ENCODE assay signal across 8 mouse cellular contexts in the genomic region with DNA sequence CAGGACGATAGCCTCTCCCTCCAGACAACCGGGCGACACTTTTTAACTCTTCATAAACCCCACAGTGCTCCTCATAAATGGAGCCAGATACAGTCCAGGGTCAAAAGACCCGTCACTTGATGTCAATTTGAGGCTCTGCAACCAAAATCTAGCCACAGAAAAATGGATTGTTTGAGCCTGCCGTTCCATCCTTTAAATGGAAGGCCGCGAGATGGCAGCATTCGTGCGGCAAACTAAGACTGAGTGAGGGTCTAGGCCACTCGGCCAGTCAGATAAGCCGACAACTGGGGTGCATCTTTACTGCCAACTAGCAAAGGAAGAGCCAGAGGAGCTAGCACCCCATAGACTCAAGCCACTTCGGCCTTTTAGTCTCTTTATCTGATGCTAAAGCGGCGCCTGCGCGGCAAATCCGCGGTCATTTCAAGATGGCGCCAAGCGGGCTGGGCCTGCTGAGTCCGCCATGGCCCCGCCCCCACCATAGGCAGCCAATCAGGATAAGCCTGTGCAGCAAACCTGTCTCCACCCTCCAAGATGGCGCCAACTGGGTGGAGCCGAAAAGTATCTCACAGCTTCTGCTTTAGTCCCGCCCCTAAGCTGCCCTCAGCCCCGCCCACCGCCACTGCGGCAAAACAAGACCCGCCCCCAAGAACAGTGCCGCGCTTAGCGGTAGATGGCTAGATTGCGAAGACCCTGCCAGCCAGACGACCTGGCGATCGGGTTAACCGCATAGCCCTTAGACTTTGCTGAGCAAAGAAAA. TPM values are rescaled to one million over a fixed set of nuclear protein-coding genes. Genes with fewer than 3 reads are reported as not detected.
DNase-seq lines count a peak whose midpoint lies in the region; ATAC-seq and TF ChIP-seq lines count a peak whose summit lies in the region.

No protein-coding gene starts in this region.

- no peaks in the 10 kb centered on the region for H3K36me3 ChIP-seq in ES-E14 (ENCODE audit: control insufficient read depth, insufficient read depth, low read length, poor library complexity, severe bottlenecking)
- H3K36me3 ChIP-seq in forebrain, embryonic 14.5 days (ENCODE audit: control insufficient read depth, insufficient read depth, low read length), result peaks cover 12% of the 10 kb centered on the region
- 0 out of 2 replicates have a peak, but pooled peaks cover 16% of the 10 kb centered on the region for H3K36me3 ChIP-seq in heart, postnatal 0 days (replicated peaks; ENCODE audit: control insufficient read depth, insufficient read depth, low read length)
- H3K36me3 ChIP-seq in liver, embryonic 14.5 days (replicated peaks; ENCODE audit: control insufficient read depth, insufficient read depth, low read depth), result no peaks in the 10 kb centered on the region; the same call in 1 of the 2 replicates
- no peaks in the 10 kb centered on the region; the same call in 1 of the 2 replicates for H3K36me3 ChIP-seq in neural tube, embryonic 11.5 days (ENCODE audit: control insufficient read depth, insufficient read depth, low read length)

- DNase-seq in ES-E14 (ENCODE audit: low read depth, low spot score), result peak; percentile 83
- DNase-seq in cerebellum, adult 11 months, result peak; percentile 95
- DNase-seq in forebrain, embryonic 14.5 days (ENCODE audit: low spot score), result peak; percentile 97
- peak; percentile 92 for DNase-seq in heart, postnatal 0 days (ENCODE audit: low spot score)
- peak; percentile 98 for DNase-seq in kidney, postnatal 36 days
- peak; percentile 76 to 84 (median 79) for DNase-seq in liver, embryonic 14.5 days (ENCODE audit: low read depth in 3 of 3, low spot score in 3 of 3)
- peak; percentile 92 for DNase-seq in neural tube, embryonic 11.5 days (ENCODE audit: low spot score)
- DNase-seq in testis, postnatal 10 days (ENCODE audit: low spot score), result peak; percentile 98

- 58% methylated on average over 37 of the region's 37 CpGs for WGBS in forebrain, embryonic 14.5 days
- 52% methylated on average over 37 of the region's 37 CpGs for WGBS in heart, postnatal 0 days
- WGBS in liver, embryonic 14.5 days (ENCODE audit: insufficient replicate concordance), result 44% methylated on average over 37 of the region's 37 CpGs
- WGBS in neural tube, embryonic 11.5 days, result 51% methylated on average over 37 of the region's 37 CpGs

- in situ Hi-C loops in ES-E14 (cut with MboI; ENCODE audit: low sequenced_read_pairs in 2 of 2, unreplicated experiment in 2 of 2), result loop anchor here (10.0 to 25.0 kb wide), 2 partner anchors 142 to 144 kb away; no protein-coding TSS in a partner anchor

- no peaks in the 10 kb centered on the region for H3K27me3 ChIP-seq in forebrain, embryonic 14.5 days (replicated peaks; ENCODE audit: control insufficient read depth, insufficient read depth, low read length)
- H3K27me3 ChIP-seq in heart, postnatal 0 days (ENCODE audit: control insufficient read depth, insufficient read depth, low read length), result no peaks in the 10 kb centered on the region
- peaks cover 3% of the 10 kb centered on the region; the same call in 1 of the 2 replicates for H3K27me3 ChIP-seq in liver, embryonic 14.5 days (ENCODE audit: control insufficient read depth, insufficient read depth, low read length)
- no peaks in the 10 kb centered on the region for H3K27me3 ChIP-seq in neural tube, embryonic 11.5 days (ENCODE audit: control insufficient read depth, insufficient read depth, low read length)

- peak overlapping the region; percentile 64 for H3K4me2 ChIP-seq in forebrain, embryonic 14.5 days (ENCODE audit: low read length)
- peak overlapping the region; percentile 64 for H3K4me2 ChIP-seq in heart, postnatal 0 days (ENCODE audit: low read depth, low read length)
- peak overlapping the region; percentile 59 for H3K4me2 ChIP-seq in liver, embryonic 14.5 days (ENCODE audit: low read depth)
- peak overlapping the region; percentile 41 for H3K4me2 ChIP-seq in neural tube, embryonic 11.5 days (ENCODE audit: low read depth)

- H3K27ac ChIP-seq in ES-E14 (ENCODE audit: insufficient read depth, low read depth, low read length, poor library complexity, severe bottlenecking), result peak overlapping the region; percentile 82
- H3K27ac ChIP-seq in forebrain, embryonic 14.5 days (ENCODE audit: low read depth, low read length), result peak overlapping the region; percentile 97
- H3K27ac ChIP-seq in heart, postnatal 0 days (ENCODE audit: low read depth), result peak overlapping the region; percentile 94
- peak overlapping the region; percentile 61 for H3K27ac ChIP-seq in liver, embryonic 14.5 days
- H3K27ac ChIP-seq in neural tube, embryonic 11.5 days (ENCODE audit: low read depth, low read length), result peak overlapping the region; percentile 85

- peak overlapping the region; percentile 73 to 78 for H3K4me3 ChIP-seq in ES-E14 (ENCODE audit: insufficient read depth in 1 of 2, low read depth in 1 of 2, low read length in 2 of 2, poor library complexity in 1 of 2, severe bottlenecking in 1 of 2)
- peak overlapping the region; percentile 56 for H3K4me3 ChIP-seq in forebrain, embryonic 14.5 days (ENCODE audit: low read depth, low read length)
- H3K4me3 ChIP-seq in heart, postnatal 0 days (ENCODE audit: low read depth, low read length), result peak overlapping the region; percentile 61
- peak overlapping the region; percentile 58 for H3K4me3 ChIP-seq in liver, embryonic 14.5 days (ENCODE audit: insufficient read depth in 1 of 2, low read depth in 2 of 2, low read length in 2 of 2)
- peak overlapping the region; percentile 50 for H3K4me3 ChIP-seq in neural tube, embryonic 11.5 days (ENCODE audit: low read depth, low read length)

- no peaks in the 10 kb centered on the region; the same call in 1 of the 2 replicates for H3K9me3 ChIP-seq in ES-E14 (ENCODE audit: control insufficient read depth, insufficient read depth, low read depth, low read length)
- peaks cover 26% of the 10 kb centered on the region for H3K9me3 ChIP-seq in forebrain, embryonic 14.5 days (replicated peaks; ENCODE audit: control insufficient read depth, low read length)
- 0 out of 2 replicates have a peak, but pooled peaks cover 14% of the 10 kb centered on the region for H3K9me3 ChIP-seq in heart, postnatal 0 days (replicated peaks; ENCODE audit: control insufficient read depth, low read length)
- H3K9me3 ChIP-seq in liver, embryonic 14.5 days (ENCODE audit: control insufficient read depth, low read length), result peaks cover 6% of the 10 kb centered on the region
- peaks cover 17% of the 10 kb centered on the region for H3K9me3 ChIP-seq in neural tube, embryonic 11.5 days (ENCODE audit: control insufficient read depth, low read length)

- peak; percentile 31 for TF ChIP-seq CTCF in heart, postnatal 0 days (IDR thresholded peaks at IDR 0.05; ENCODE audit: low read depth)
- TF ChIP-seq CTCF in liver, embryonic 14.5 days (IDR thresholded peaks at IDR 0.05; ENCODE audit: low read depth), result 0 out of 2 replicates have a peak, but pooled peaks have one; percentile 18

- peak; percentile 60 for ATAC-seq in forebrain, embryonic 14.5 days
- peak; percentile 50 for ATAC-seq in heart, postnatal 0 days (ENCODE audit: insufficient read depth, low read depth)
- peak; percentile 53; the same call in 1 of the 2 replicates for ATAC-seq in liver, embryonic 14.5 days (ENCODE audit: insufficient read depth)
- ATAC-seq in neural tube, embryonic 11.5 days (ENCODE audit: insufficient read depth, low FRiP score, low TSS enrichment), result peak; percentile 61

- no peak for TF ChIP-seq EP300 in heart, postnatal 0 days (IDR thresholded peaks at IDR 0.05; ENCODE audit: low read depth)
- TF ChIP-seq EP300 in liver, embryonic 14.5 days (IDR thresholded peaks at IDR 0.05; ENCODE audit: low read depth), result no peak

- no peaks in the 10 kb centered on the region for H3K4me1 ChIP-seq in ES-E14 (ENCODE audit: control insufficient read depth in 2 of 2, insufficient read depth in 2 of 2, low read length in 2 of 2, poor library complexity in 1 of 2)
- no peaks in the 10 kb centered on the region for H3K4me1 ChIP-seq in forebrain, embryonic 14.5 days (ENCODE audit: control insufficient read depth, insufficient read depth, low read length)
- H3K4me1 ChIP-seq in heart, postnatal 0 days (ENCODE audit: control insufficient read depth, insufficient read depth), result no peaks in the 10 kb centered on the region
- H3K4me1 ChIP-seq in liver, embryonic 14.5 days (replicated peaks; ENCODE audit: control insufficient read depth in 2 of 2, insufficient read depth in 2 of 2, low read length in 1 of 2), result no peaks in the 10 kb centered on the region; a peak in 1 of 4 replicates
- H3K4me1 ChIP-seq in neural tube, embryonic 11.5 days (ENCODE audit: control insufficient read depth, insufficient read depth, low read length), result no peaks in the 10 kb centered on the region

- peak overlapping the region; percentile 88 for H3K9ac ChIP-seq in ES-E14 (ENCODE audit: insufficient read depth, low read depth, low read length, poor library complexity, severe bottlenecking)
- H3K9ac ChIP-seq in forebrain, embryonic 14.5 days (ENCODE audit: low read length), result peak overlapping the region; percentile 68
- peak overlapping the region; percentile 57 for H3K9ac ChIP-seq in heart, postnatal 0 days (replicated peaks; ENCODE audit: low read depth, low read length)
- peak overlapping the region; percentile 36; the same call in 1 of the 2 replicates for H3K9ac ChIP-seq in liver, embryonic 14.5 days (replicated peaks)
- H3K9ac ChIP-seq in neural tube, embryonic 11.5 days (ENCODE audit: low read length), result peak overlapping the region; percentile 59

RNA-seq across cellular contexts. Expression of a gene that starts 1.0 kb away (rescaled TPM):
- 27.4 and 80.4 TPM in 2 replicates for total RNA-seq in ES-E14 (2012; rRNA removed)
- polyA plus RNA-seq in forebrain, embryonic 14.5 days (2014; fragmentation: Nextera tagmentation; extraction: Ambion mirVana), result 51.1 and 72.9 TPM in 2 replicates
- total RNA-seq in heart, postnatal 0 days (2014; rRNA removed; ENCODE audit: low replicate concordance), result 53.7 and 55.9 TPM in 2 replicates
- 26.3 and 28.5 TPM in 2 replicates for polyA plus RNA-seq in heart, postnatal 0 days (2015; fragmentation: Nextera tagmentation; extraction: Ambion mirVana)
- 12.8 and 19.3 TPM in 2 replicates for polyA plus RNA-seq in liver, embryonic 14.5 days (2012; rRNA removed)
- 32.5 and 35.9 TPM in 2 replicates for polyA plus RNA-seq in liver, embryonic 14.5 days (2014; fragmentation: Nextera tagmentation; extraction: Ambion mirVana)
- 208 and 238 TPM in 2 replicates for polyA plus RNA-seq in neural tube, embryonic 11.5 days (2014; fragmentation: Nextera tagmentation; extraction: Ambion mirVana)

RNA-seq across cellular contexts. Expression of a gene that starts 1.1 kb away (rescaled TPM):
- total RNA-seq in ES-E14 (2012; rRNA removed), result 2.5 and 4.5 TPM in 2 replicates
- 15.5 and 21.9 TPM in 2 replicates for polyA plus RNA-seq in forebrain, embryonic 14.5 days (2014; fragmentation: Nextera tagmentation; extraction: Ambion mirVana)
- 3.1 and 3.2 TPM in 2 replicates for total RNA-seq in heart, postnatal 0 days (2014; rRNA removed; ENCODE audit: low replicate concordance)
- 1.7 and 2.2 TPM in 2 replicates for polyA plus RNA-seq in heart, postnatal 0 days (2015; fragmentation: Nextera tagmentation; extraction: Ambion mirVana)
- 1.7 and 1.8 TPM in 2 replicates for polyA plus RNA-seq in liver, embryonic 14.5 days (2012; rRNA removed)
- 1.0 and 1.1 TPM in 2 replicates for polyA plus RNA-seq in liver, embryonic 14.5 days (2014; fragmentation: Nextera tagmentation; extraction: Ambion mirVana)
- polyA plus RNA-seq in neural tube, embryonic 11.5 days (2014; fragmentation: Nextera tagmentation; extraction: Ambion mirVana), result 13.0 and 15.9 TPM in 2 replicates

RNA-seq across cellular contexts. Expression of a gene that starts 33.0 kb away (rescaled TPM):
- 0.95 and 1.7 TPM in 2 replicates for total RNA-seq in ES-E14 (2012; rRNA removed)
- polyA plus RNA-seq in forebrain, embryonic 14.5 days (2014; fragmentation: Nextera tagmentation; extraction: Ambion mirVana), result 4.3 and 6.5 TPM in 2 replicates
- total RNA-seq in heart, postnatal 0 days (2014; rRNA removed; ENCODE audit: low replicate concordance), result 5.6 and 10.7 TPM in 2 replicates
- polyA plus RNA-seq in heart, postnatal 0 days (2015; fragmentation: Nextera tagmentation; extraction: Ambion mirVana), result 1.3 and 1.6 TPM in 2 replicates
- 3.6 and 4.3 TPM in 2 replicates for polyA plus RNA-seq in liver, embryonic 14.5 days (2012; rRNA removed)
- 0.72 and 1.1 TPM in 2 replicates for polyA plus RNA-seq in liver, embryonic 14.5 days (2014; fragmentation: Nextera tagmentation; extraction: Ambion mirVana)
- polyA plus RNA-seq in neural tube, embryonic 11.5 days (2014; fragmentation: Nextera tagmentation; extraction: Ambion mirVana), result 4.1 and 6.3 TPM in 2 replicates

Comparison
In these comparisons a context has a peak if more than half of its experiments do, and no peak if none do; other contexts are left out.
1. Peak in every context shown above with its lines: DNase-seq, ATAC-seq, H3K4me3 ChIP-seq and H3K27ac ChIP-seq.
2. H3K9ac ChIP-seq: peak in every context shown above with its lines; median percentile 88 in ES-E14; 68 in forebrain, embryonic 14.5 days; 59 in neural tube, embryonic 11.5 days; 57 in heart, postnatal 0 days; 36 in liver, embryonic 14.5 days.